Mouse (Mus musculus) ES-Bruce4 (cell line): Measurements from ENCODE around the gene Nek1. TPM values are rescaled to one million over a fixed set of nuclear protein-coding genes. Genes with fewer than 3 reads are reported as not detected.

ENCODE experiments used
- H3K27ac ChIP-seq: 2 replicates; pipeline ENCODE4 v1.5.1; 2012; ENCODE audit warnings: low read length, inconsistent platforms; ENCODE audit not compliant: insufficient read depth
- H3K27me3 ChIP-seq: 2 replicates; pipeline ENCODE4 v1.6.1; 2012; ENCODE audit warnings: mild to moderate bottlenecking, low read length, inconsistent platforms; ENCODE audit not compliant: control insufficient read depth, poor library complexity, insufficient read depth, severe bottlenecking
- H3K36me3 ChIP-seq: 2 replicates; pipeline ENCODE4 v1.6.1; 2012; ENCODE audit warnings: inconsistent platforms, mild to moderate bottlenecking, low read length, moderate library complexity; ENCODE audit not compliant: control insufficient read depth, poor library complexity, insufficient read depth, severe bottlenecking
- H3K4me1 ChIP-seq: one replicate; pipeline ENCODE4 v1.8.1; 2011; ENCODE audit warnings: low read length; ENCODE audit not compliant: control insufficient read depth, insufficient read depth
- H3K4me3 ChIP-seq: 2 replicates; pipeline ENCODE4 v1.5.1; 2011; ENCODE audit warnings: low read depth, mild to moderate bottlenecking, low read length
- H3K9ac ChIP-seq: 2 replicates; pipeline ENCODE4 v1.6.1; 2012; ENCODE audit warnings: low read depth, mild to moderate bottlenecking, inconsistent platforms; ENCODE audit not compliant: poor library complexity, severe bottlenecking
- H3K9me3 ChIP-seq: replicated peaks from 2 replicates; pipeline ENCODE4 v1.6.1; 2012; ENCODE audit warnings: mild to moderate bottlenecking, low read length, inconsistent platforms; ENCODE audit not compliant: control insufficient read depth, poor library complexity, insufficient read depth, severe bottlenecking
- CTCF ChIP-seq: IDR thresholded peaks from one replicate; pipeline ENCODE4 v1.8.1; 2011; ENCODE audit warnings: low read depth, low read length
- EP300 ChIP-seq: IDR thresholded peaks from 2 replicates; pipeline ENCODE4 v1.6.1; 2011; ENCODE audit warnings: low read depth, low read length; ENCODE audit not compliant: insufficient read depth
- POLR2A ChIP-seq: IDR thresholded peaks from one replicate; pipeline ENCODE4 v1.8.1; 2011; ENCODE audit warnings: low read length; ENCODE audit not compliant: insufficient read depth
- polyA plus RNA-seq: library from polyadenylated mRNA; stranded (reverse); fragments of >200 nt; gene quantifications from 2 replicates; pipeline ENCODE4 v1.2.4, GENCODE M21; 2011; ENCODE audit warnings: low read depth; ENCODE audit not compliant: missing spikeins, insufficient read depth, insufficient read length

Gene Nek1
- polyA plus RNA-seq, 1 experiment = 33.5 TPM

GRCm38 (mm10) chr8:61171546-61171945 is 178.6 kb downstream of the Nek1 start:
- no peaks in the 10 kb centered on the region for H3K4me1 ChIP-seq
- no peak for TF ChIP-seq CTCF
- TF ChIP-seq EP300 = no peak
- no peak for TF ChIP-seq POLR2A
- no peaks in the 10 kb centered on the region for H3K9me3 ChIP-seq
- H3K36me3 ChIP-seq = no peaks in the 10 kb centered on the region
- no peak overlapping the region for H3K9ac ChIP-seq
- H3K27me3 ChIP-seq = no peaks in the 10 kb centered on the region
- no peak overlapping the region for H3K4me3 ChIP-seq
- H3K27ac ChIP-seq = no peak overlapping the region

GRCm38 (mm10) chr8:61173921-61174492 is 181.0 kb downstream of the Nek1 start:
- no peaks in the 10 kb centered on the region for H3K4me1 ChIP-seq
- H3K27me3 ChIP-seq = no peaks in the 10 kb centered on the region
- H3K9me3 ChIP-seq = no peaks in the 10 kb centered on the region
- no peaks in the 10 kb centered on the region for H3K36me3 ChIP-seq
- no peak for TF ChIP-seq POLR2A
- TF ChIP-seq CTCF = no peak
- TF ChIP-seq EP300 = no peak
- no peak overlapping the region for H3K9ac ChIP-seq
- H3K27ac ChIP-seq = no peak overlapping the region
- no peak overlapping the region for H3K4me3 ChIP-seq

GRCm38 (mm10) chr8:61175876-61176275 is 182.9 kb downstream of the Nek1 start:
- Histone ChIP-seq H3K9me3 (no peaks in the 10 kb centered on the region), H3K4me1 (no peaks in the 10 kb centered on the region), H3K9ac (no peak overlapping the region), H3K36me3 (no peaks in the 10 kb centered on the region), H3K27me3 (no peaks in the 10 kb centered on the region), H3K27ac (no peak overlapping the region), H3K4me3 (no peak overlapping the region)
- TF ChIP-seq CTCF = no peak
- no peak for TF ChIP-seq POLR2A
- TF ChIP-seq EP300 = no peak

GRCm38 (mm10) chr8:61177680-61178593 is 184.9 kb downstream of the Nek1 start:
- Histone ChIP-seq H3K9me3 (no peaks in the 10 kb centered on the region), H3K27ac (no peak overlapping the region), H3K9ac (no peak overlapping the region), H3K36me3 (no peaks in the 10 kb centered on the region), H3K27me3 (no peaks in the 10 kb centered on the region), H3K4me1 (no peaks in the 10 kb centered on the region), H3K4me3 (no peak overlapping the region)
- no peak for TF ChIP-seq EP300
- no peak for TF ChIP-seq POLR2A
- TF ChIP-seq CTCF = no peak

GRCm38 (mm10) chr8:61178594-61179140 is 185.7 kb downstream of the Nek1 start:
- Histone ChIP-seq H3K4me1 (no peaks in the 10 kb centered on the region), H3K9ac (no peak overlapping the region), H3K4me3 (no peak overlapping the region), H3K36me3 (no peaks in the 10 kb centered on the region), H3K27me3 (no peaks in the 10 kb centered on the region), H3K9me3 (no peaks in the 10 kb centered on the region), H3K27ac (no peak overlapping the region)
- no peak for TF ChIP-seq CTCF
- no peak for TF ChIP-seq POLR2A

Other genes starting within 250 kb of the Nek1 start
- gene Hpf1, start 102.8 kb upstream of the Nek1 start, polyA plus RNA-seq = 96.8 and 108 TPM in 2 replicates
- 75.6 and 77.9 TPM in 2 replicates for gene Clcn3, start 9.9 kb upstream of the Nek1 start, polyA plus RNA-seq
- gene Sh3rf1, start 230.7 kb downstream of the Nek1 start, polyA plus RNA-seq = 19.0 and 20.4 TPM in 2 replicates